Mouse (Mus musculus) heart, postnatal 25 days (tissue): ENCODE measurements around the gene Gpr108. TPM values are rescaled to one million over a fixed set of nuclear protein-coding genes. Genes with fewer than 3 reads are reported as not detected.

Experiments used
- microRNA-seq: library from miRNA; unstranded; fragments of <30 nt; microRNA quantifications from one replicate; pipeline ENCODE4 v1.2.0, GENCODE M21; 2022
- total RNA-seq, 2 experiments: library from RNA; stranded (reverse); gene quantifications; 2 replicates each; pipeline ENCODE4 v1.2.3; 2021

Gpr108 gene
- total RNA-seq, 2 experiments from 2014 or later: 26.1 to 29.5 TPM

Small RNA genes within 50 kb of the gene (microRNA-seq; reads per million reads assigned to microRNA genes)
- gene Mir6978: not detected

Other genes starting within 250 kb of the Gpr108 start
- not detected for gene Pspn, start 248.4 kb downstream of the Gpr108 start, total RNA-seq
- gene Gtf2f1, start 237.2 kb downstream of the Gpr108 start, total RNA-seq: 10 to 100 TPM; 20.4 to 22.7 TPM
- not detected for gene Gm17949, start 237.0 kb downstream of the Gpr108 start, total RNA-seq
- 10 to 100 TPM; 44.8 to 44.9 TPM for gene Khsrp, start 216.9 kb downstream of the Gpr108 start, total RNA-seq
- not detected for gene Slc25a41, start 206.8 kb downstream of the Gpr108 start, total RNA-seq
- under 1 TPM in 1 of 2 experiments, not detected in 1; 0.78 TPM for gene Crb3, start 189.3 kb downstream of the Gpr108 start, total RNA-seq
- gene Slc25a23, start 188.6 kb downstream of the Gpr108 start, total RNA-seq: 10 to 100 TPM; 65.1 to 75.0 TPM
- gene Dennd1c, start 169.9 kb downstream of the Gpr108 start, total RNA-seq: 1 to 10 TPM in 1 of 2 experiments, under 1 TPM in 1; 0.96 to 2.1 TPM
- gene Tubb4a, start 160.7 kb downstream of the Gpr108 start, total RNA-seq: 1 to 10 TPM; 3.2 to 3.3 TPM
- under 1 TPM; 0.28 to 0.57 TPM for gene Tnfsf9, start 143.1 kb downstream of the Gpr108 start, total RNA-seq
- not detected for gene Cd70, start 98.7 kb downstream of the Gpr108 start, total RNA-seq
- gene Tnfsf14, start 54.3 kb downstream of the Gpr108 start, total RNA-seq: not detected
- gene C3, start 20.3 kb downstream of the Gpr108 start, total RNA-seq: 10 to 100 TPM; 47.1 to 80.7 TPM
- gene Trip10, start 1.0 kb upstream of the Gpr108 start, total RNA-seq: 100 to 1,000 TPM in 1 of 2 experiments, 10 to 100 TPM in 1; 90.6 to 107 TPM
- 1 to 10 TPM; 1.5 to 1.7 TPM for gene Vav1, start 30.7 kb upstream of the Gpr108 start, total RNA-seq
- 10 to 100 TPM in 1 of 2 experiments, 1 to 10 TPM in 1; 8.7 to 10.1 TPM for gene Adgre1, start 110.2 kb upstream of the Gpr108 start, total RNA-seq